Mouse (Mus musculus): ENCODE measurements around the gene Zc3h18. TPM values are rescaled to one million over a fixed set of nuclear protein-coding genes. Genes with fewer than 3 reads are reported as not detected.
A peak's percentile ranks its signal among the peaks of the same experiment; 100 is the strongest.

The Zc3h18 gene
- polyA plus RNA-seq, 1 experiment = 29.1 TPM

DNA sequence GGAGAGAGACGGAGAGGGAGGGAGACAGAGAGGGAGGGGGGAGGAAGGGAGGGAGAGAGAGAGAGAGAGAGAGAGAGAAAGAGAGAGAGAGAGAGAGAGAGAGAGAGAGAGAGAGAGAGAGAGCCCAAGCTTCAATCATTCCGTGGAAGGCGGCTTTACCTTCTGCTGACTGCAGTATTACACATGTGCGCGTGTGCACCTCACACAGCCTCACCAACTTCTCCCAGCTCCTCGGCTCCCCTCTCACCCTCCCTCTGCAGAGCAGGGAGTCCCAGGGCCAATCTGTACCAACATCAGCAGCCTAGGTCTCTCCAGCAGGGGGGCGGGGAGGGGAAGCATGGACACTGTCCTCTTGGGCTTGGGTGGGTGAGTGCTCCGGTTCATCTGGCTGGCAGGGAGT lies 13.4 kb upstream of the Zc3h18 start:
- Histone ChIP-seq H3K36me3 (ENCODE audit: control insufficient read depth, insufficient read depth, low read length) (no peaks in the 10 kb centered on the region), H3K4me1 (ENCODE audit: control insufficient read depth, insufficient read depth, insufficient read length) (no peaks in the 10 kb centered on the region)

DNA sequence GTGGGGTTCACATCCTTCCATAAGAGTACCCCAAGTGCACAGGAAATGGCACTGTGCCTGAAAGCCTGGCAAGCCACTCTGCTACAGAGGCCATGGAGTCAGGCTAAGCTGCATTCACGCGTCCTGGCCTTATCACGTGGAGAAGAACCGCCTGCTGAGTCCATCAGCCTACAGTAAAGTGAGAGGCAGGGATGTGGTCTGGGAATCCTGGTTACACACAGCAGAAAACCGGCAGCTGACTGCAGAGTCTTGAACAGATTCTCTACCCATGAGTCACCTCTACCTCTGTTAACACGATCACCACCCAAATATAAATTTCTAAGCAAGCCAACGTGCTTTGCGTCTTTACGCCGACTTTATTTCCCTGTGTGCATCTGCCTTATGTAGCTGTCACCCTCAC lies 7.9 kb upstream of the Zc3h18 start:
- TF ChIP-seq POLR2A (IDR thresholded peaks at IDR 0.05; ENCODE audit: low read depth, low read length) (no peak), CTCF (IDR thresholded peaks at IDR 0.05; ENCODE audit: extremely low read depth, insufficient read depth, insufficient read length, insufficient replicate concordance) (no peak)
- Histone ChIP-seq H3K27me3 (ENCODE audit: control insufficient read depth, insufficient read depth, low read length) (no peaks in the 10 kb centered on the region), H3K4me1 (ENCODE audit: control insufficient read depth, insufficient read depth, insufficient read length) (no peaks in the 10 kb centered on the region), H3K27ac (ENCODE audit: insufficient read depth, low read length) (no peak overlapping the region), H3K36me3 (ENCODE audit: control insufficient read depth, insufficient read depth, low read length) (no peaks in the 10 kb centered on the region), H3K4me3 (ENCODE audit: extremely low read depth, insufficient read depth, insufficient read length) (no peak overlapping the region)
- DNase-seq (ENCODE audit: low read depth in 1 of 2, low spot score in 2 of 2) = no peak
- 85% methylated on average over 10 of the region's 10 CpGs for WGBS

More for the DNA sequence above, 13.4 kb upstream of the Zc3h18 start:
- no peak for DNase-seq (ENCODE audit: low read depth in 1 of 2, low spot score in 2 of 2)
- 57% methylated on average over 8 of the region's 8 CpGs for WGBS
- TF ChIP-seq POLR2A (IDR thresholded peaks at IDR 0.05; ENCODE audit: low read depth, low read length) (no peak), CTCF (IDR thresholded peaks at IDR 0.05; ENCODE audit: extremely low read depth, insufficient read depth, insufficient read length, insufficient replicate concordance) (no peak)
- Histone ChIP-seq H3K4me3 (ENCODE audit: extremely low read depth, insufficient read depth, insufficient read length) (no peak overlapping the region), H3K27ac (ENCODE audit: insufficient read depth, low read length) (no peak overlapping the region), H3K27me3 (ENCODE audit: control insufficient read depth, insufficient read depth, low read length) (no peaks in the 10 kb centered on the region)

DNA sequence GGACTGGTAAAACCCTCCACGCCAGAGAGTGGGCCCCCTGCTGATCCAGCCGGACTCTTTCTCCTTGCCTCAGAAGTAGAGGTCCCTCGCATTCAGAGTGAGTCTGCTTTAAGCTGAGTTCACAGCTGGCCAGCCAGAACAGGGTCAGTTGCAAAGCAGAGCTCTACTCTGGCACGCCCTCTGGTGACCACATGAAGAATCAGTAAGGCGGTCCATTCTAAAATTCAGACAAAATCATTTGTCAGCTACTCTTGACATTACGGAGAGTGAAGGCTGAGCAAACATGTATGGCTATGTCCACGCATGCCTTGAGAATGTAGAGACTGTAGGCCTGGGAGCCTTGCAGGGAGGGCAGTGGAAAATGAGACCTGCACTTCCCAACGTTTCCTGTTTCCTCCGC lies 6.7 kb upstream of the Zc3h18 start:
- Histone ChIP-seq H3K36me3 (ENCODE audit: control insufficient read depth, insufficient read depth, low read length) (no peaks in the 10 kb centered on the region), H3K4me1 (ENCODE audit: control insufficient read depth, insufficient read depth, insufficient read length) (no peaks in the 10 kb centered on the region), H3K27ac (ENCODE audit: insufficient read depth, low read length) (no peak overlapping the region), H3K27me3 (ENCODE audit: control insufficient read depth, insufficient read depth, low read length) (no peaks in the 10 kb centered on the region), H3K4me3 (ENCODE audit: extremely low read depth, insufficient read depth, insufficient read length) (no peak overlapping the region)
- DNase-seq (ENCODE audit: low read depth in 1 of 2, low spot score in 2 of 2) = peak in 1 of 2 experiments; percentile 41
- WGBS = 18% methylated on average over 9 of the region's 9 CpGs
- TF ChIP-seq POLR2A (IDR thresholded peaks at IDR 0.05; ENCODE audit: low read depth, low read length) (no peak), CTCF (IDR thresholded peaks at IDR 0.05; ENCODE audit: extremely low read depth, insufficient read depth, insufficient read length, insufficient replicate concordance) (peak; percentile 68; the same call in 1 of the 2 replicates)

DNA sequence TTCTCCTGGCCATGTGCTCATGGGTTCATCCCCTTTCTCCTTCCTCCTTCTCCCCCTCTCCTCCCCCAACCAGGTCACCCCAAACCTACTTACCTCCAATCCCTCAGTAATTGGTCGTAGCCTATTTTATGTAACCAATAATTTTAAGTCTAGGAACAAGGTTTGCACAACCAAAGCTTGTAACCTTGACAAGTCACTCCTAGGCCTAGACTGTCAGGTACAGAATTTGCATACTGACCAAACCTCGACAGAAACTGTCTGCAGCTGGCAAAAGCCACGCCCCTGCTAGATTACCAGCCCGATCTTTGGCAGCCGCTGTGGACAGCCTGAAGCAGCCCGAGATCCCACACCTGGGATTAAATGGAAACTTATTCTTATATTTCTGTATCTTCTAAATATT lies 4.7 kb upstream of the Zc3h18 start:
- DNase-seq (ENCODE audit: low read depth in 1 of 2, low spot score in 2 of 2) = no peak
- no peaks in the 10 kb centered on the region for H3K27me3 ChIP-seq (ENCODE audit: control insufficient read depth, insufficient read depth, low read length)
- H3K27ac ChIP-seq (ENCODE audit: insufficient read depth, low read length) = no peak overlapping the region
- no peaks in the 10 kb centered on the region for H3K4me1 ChIP-seq (ENCODE audit: control insufficient read depth, insufficient read depth, insufficient read length)
- no peak overlapping the region for H3K4me3 ChIP-seq (ENCODE audit: extremely low read depth, insufficient read depth, insufficient read length)
- H3K36me3 ChIP-seq (ENCODE audit: control insufficient read depth, insufficient read depth, low read length) = no peaks in the 10 kb centered on the region
- WGBS = 57% methylated on average over 6 of the region's 6 CpGs
- TF ChIP-seq POLR2A (IDR thresholded peaks at IDR 0.05; ENCODE audit: low read depth, low read length) (no peak), CTCF (IDR thresholded peaks at IDR 0.05; ENCODE audit: extremely low read depth, insufficient read depth, insufficient read length, insufficient replicate concordance) (no peak)

DNA sequence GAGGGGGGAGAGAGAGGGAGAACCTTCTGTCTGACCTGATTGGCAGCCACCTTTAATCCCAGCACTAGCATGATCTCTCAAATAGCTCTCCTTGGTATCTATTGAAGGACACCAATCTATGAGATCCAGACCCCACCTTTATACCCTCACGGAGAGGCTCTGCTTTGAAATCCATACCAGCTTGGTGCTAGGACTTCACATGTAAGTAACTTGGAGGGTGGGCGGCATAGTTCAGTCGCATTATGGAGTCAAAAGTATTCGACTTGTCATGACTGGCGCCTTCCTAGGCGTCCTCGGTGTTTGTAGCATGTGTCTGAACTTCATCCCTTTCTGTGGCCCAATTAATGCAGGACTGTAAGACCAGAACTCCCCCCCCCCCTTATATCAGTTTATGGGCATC lies 1.1 kb upstream of the Zc3h18 start:
- DNase-seq (ENCODE audit: low read depth in 1 of 2, low spot score in 2 of 2) = no peak
- Histone ChIP-seq H3K27me3 (ENCODE audit: control insufficient read depth, insufficient read depth, low read length) (no peaks in the 10 kb centered on the region), H3K4me1 (ENCODE audit: control insufficient read depth, insufficient read depth, insufficient read length) (no peaks in the 10 kb centered on the region; the same call in 1 of the 2 replicates), H3K4me3 (ENCODE audit: extremely low read depth, insufficient read depth, insufficient read length) (no peak overlapping the region), H3K36me3 (ENCODE audit: control insufficient read depth, insufficient read depth, low read length) (peaks cover 3% of the 10 kb centered on the region), H3K27ac (ENCODE audit: insufficient read depth, low read length) (no peak overlapping the region)
- WGBS = 95% methylated on average over 7 of the region's 7 CpGs
- no peak for TF ChIP-seq CTCF (IDR thresholded peaks at IDR 0.05; ENCODE audit: extremely low read depth, insufficient read depth, insufficient read length, insufficient replicate concordance)
- no peak for TF ChIP-seq POLR2A (IDR thresholded peaks at IDR 0.05; ENCODE audit: low read depth, low read length)

DNA sequence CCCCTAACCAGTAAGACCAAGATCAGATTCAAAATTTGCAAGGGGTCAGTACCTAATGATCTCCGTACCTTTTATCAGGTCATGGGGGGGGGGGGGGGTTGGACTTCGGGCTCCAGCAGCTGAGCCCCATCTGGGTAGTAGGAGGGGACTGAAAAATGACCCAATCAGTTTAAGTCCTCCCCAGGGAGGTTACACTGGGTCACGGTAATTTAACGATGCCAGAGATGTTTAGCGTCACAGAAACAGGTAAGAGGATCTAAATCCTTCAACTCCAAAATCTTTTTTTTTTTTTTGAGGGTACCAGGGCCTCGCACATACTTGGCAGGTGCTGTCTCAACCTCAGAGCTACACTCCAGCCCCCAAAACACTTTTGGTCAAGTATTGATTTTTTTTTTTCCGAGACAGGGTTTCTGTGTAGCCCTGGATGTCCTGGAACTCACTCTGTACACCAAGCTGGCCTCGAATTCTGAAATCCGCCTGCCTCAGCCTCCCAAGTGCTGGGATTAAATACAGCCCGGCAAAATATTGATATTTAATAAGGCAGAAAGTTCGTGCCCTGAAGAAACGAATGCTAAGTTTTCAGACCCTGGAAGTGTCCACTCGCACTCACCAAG lies 551 bp upstream of the Zc3h18 start:
- 16% methylated on average over 13 of the region's 13 CpGs for WGBS
- Histone ChIP-seq H3K4me3 (ENCODE audit: extremely low read depth, insufficient read depth, insufficient read length) (peak overlapping the region; percentile 61), H3K27me3 (ENCODE audit: control insufficient read depth, insufficient read depth, low read length) (no peaks in the 10 kb centered on the region), H3K4me1 (ENCODE audit: control insufficient read depth, insufficient read depth, insufficient read length) (no peaks in the 10 kb centered on the region; the same call in 1 of the 2 replicates), H3K27ac (ENCODE audit: insufficient read depth, low read length) (no peak overlapping the region), H3K36me3 (ENCODE audit: control insufficient read depth, insufficient read depth, low read length) (peaks cover 3% of the 10 kb centered on the region)
- DNase-seq (ENCODE audit: low read depth in 1 of 2, low spot score in 2 of 2) = no peak
- no peak for TF ChIP-seq POLR2A (IDR thresholded peaks at IDR 0.05; ENCODE audit: low read depth, low read length)
- no peak for TF ChIP-seq CTCF (IDR thresholded peaks at IDR 0.05; ENCODE audit: extremely low read depth, insufficient read depth, insufficient read length, insufficient replicate concordance)

DNA sequence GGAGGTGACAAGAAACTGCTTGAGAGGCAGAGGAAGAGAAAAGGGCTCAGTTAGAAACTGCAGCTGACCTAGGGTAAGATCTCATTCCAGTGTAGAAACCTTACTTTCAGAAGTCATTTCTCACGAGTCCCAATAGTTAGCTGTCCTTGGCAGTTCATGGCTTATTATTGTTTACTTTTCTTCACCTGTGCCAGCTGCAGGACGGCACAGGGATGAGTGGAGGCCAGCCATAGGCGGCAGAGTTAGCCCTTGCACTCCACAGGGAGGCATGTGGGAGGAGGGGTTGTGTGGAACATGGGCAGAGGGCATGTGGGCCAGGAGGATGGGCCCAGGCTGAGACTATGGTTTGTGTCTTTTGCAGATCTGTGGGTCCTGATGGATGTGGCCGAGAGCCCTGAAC lies 6.6 kb downstream of the Zc3h18 start:
- Histone ChIP-seq H3K4me3 (ENCODE audit: extremely low read depth, insufficient read depth, insufficient read length) (no peak overlapping the region), H3K27ac (ENCODE audit: insufficient read depth, low read length) (no peak overlapping the region), H3K36me3 (ENCODE audit: control insufficient read depth, insufficient read depth, low read length) (peaks cover 26% of the 10 kb centered on the region), H3K4me1 (ENCODE audit: control insufficient read depth, insufficient read depth, insufficient read length) (no peaks in the 10 kb centered on the region), H3K27me3 (ENCODE audit: control insufficient read depth, insufficient read depth, low read length) (no peaks in the 10 kb centered on the region)
- TF ChIP-seq CTCF (IDR thresholded peaks at IDR 0.05; ENCODE audit: extremely low read depth, insufficient read depth, insufficient read length, insufficient replicate concordance) (no peak), POLR2A (IDR thresholded peaks at IDR 0.05; ENCODE audit: low read depth, low read length) (no peak)
- 91% methylated on average over 4 of the region's 4 CpGs for WGBS
- no peak for DNase-seq (ENCODE audit: low read depth in 1 of 2, low spot score in 2 of 2)
